Mouse (Mus musculus): ENCODE measurements at regions not wholly inside any gene's neighbourhood (a gene's known extent, or its start where the extent isn't known, plus 50 kb on each side); places are given as distances from the start of the nearest gene placed in this dataset.
A peak's percentile ranks its signal among the peaks of the same experiment; 100 is the strongest.
"Not testable (repeated sequence)": the region's sequence is repeated elsewhere in the genome, so short reads cannot be mapped to it uniquely, and the experiment has no call there.

DNA sequence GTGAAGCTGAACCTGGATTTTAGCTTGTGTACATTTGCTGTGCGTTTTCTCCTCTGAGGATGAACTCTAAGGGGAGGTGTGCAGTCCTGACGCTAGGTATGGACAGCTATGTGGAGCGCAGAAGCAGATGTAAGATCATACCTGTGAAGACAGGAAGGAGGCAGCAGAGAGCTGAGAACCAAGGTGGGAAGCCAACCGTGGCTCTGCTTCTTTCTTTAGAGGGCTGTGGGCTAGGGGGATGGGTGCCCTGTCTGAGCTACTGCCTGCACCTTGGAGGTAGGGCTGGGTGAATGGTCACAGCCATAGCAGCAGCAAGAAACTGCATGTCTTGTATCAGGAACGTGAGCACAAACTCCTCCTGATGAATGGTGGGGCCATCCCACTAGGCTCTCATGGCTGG lies 316.6 kb downstream of the Eipr1 start:
- Histone ChIP-seq H3K27ac (ENCODE audit: low read length) (no peak overlapping the region), H3K27me3 (replicated peaks; ENCODE audit: control insufficient read depth, insufficient read depth, low read length) (no peaks in the 10 kb centered on the region), H3K9me3 (ENCODE audit: control insufficient read depth, low read length) (no peaks in the 10 kb centered on the region), H3K36me3 (ENCODE audit: control insufficient read depth, insufficient read depth, low read length) (no peaks in the 10 kb centered on the region), H3K4me3 (ENCODE audit: low read length) (no peak overlapping the region), H3K4me1 (ENCODE audit: control insufficient read depth, insufficient read depth, low read length) (no peaks in the 10 kb centered on the region), H3K9ac (ENCODE audit: low read depth, low read length) (no peak overlapping the region), H3K4me2 (ENCODE audit: low read depth, low read length) (no peak overlapping the region)
- 31% methylated on average over 5 of the region's 5 CpGs for WGBS
- no peak for ATAC-seq

DNA sequence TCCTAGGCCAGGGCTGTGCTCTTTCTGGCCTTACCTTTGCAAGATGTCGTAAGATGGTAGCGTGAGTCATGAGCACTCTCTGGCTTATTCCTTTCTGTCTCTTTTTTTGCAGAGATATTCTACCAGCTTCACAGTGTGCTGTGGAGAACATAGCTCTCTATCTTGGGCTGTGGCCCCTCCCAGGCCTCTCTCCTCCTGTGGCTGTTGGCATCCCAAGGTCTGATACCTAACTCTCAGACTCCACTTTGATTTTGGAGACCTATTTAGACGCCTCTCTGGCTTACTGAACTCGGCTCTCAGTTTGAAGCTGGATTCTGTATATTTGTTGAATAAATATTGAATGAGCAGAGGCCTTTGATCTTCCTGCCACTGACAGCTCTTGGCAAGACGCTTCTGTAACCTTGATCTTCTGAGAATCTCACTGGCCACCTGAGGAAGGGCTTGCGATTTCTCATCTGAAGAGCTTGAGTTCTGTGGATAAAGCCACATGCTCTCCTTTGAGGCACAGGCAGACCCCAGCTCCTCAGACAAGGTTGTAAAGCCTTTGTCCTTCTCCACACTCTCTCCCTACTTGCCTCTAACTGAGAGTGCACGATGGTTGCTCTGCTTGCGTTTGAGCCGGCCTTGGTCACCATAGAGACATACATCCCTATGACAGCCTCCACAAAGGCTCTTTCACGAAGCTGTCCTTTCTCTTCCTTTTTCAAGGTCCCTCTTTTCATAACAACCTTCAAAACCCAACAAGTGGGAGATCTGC lies 323.7 kb downstream of the Eipr1 start:
- WGBS = 57% methylated on average over 10 of the region's 10 CpGs
- Histone ChIP-seq H3K27me3 (replicated peaks; ENCODE audit: control insufficient read depth, insufficient read depth, low read length) (no peaks in the 10 kb centered on the region), H3K36me3 (ENCODE audit: control insufficient read depth, insufficient read depth, low read length) (no peaks in the 10 kb centered on the region), H3K9me3 (ENCODE audit: control insufficient read depth, low read length) (no peaks in the 10 kb centered on the region), H3K9ac (ENCODE audit: low read depth, low read length) (no peak overlapping the region), H3K27ac (ENCODE audit: low read length) (no peak overlapping the region), H3K4me2 (ENCODE audit: low read depth, low read length) (no peak overlapping the region), H3K4me1 (ENCODE audit: control insufficient read depth, insufficient read depth, low read length) (no peaks in the 10 kb centered on the region), H3K4me3 (ENCODE audit: low read length) (no peak overlapping the region)
- ATAC-seq = no peak

DNA sequence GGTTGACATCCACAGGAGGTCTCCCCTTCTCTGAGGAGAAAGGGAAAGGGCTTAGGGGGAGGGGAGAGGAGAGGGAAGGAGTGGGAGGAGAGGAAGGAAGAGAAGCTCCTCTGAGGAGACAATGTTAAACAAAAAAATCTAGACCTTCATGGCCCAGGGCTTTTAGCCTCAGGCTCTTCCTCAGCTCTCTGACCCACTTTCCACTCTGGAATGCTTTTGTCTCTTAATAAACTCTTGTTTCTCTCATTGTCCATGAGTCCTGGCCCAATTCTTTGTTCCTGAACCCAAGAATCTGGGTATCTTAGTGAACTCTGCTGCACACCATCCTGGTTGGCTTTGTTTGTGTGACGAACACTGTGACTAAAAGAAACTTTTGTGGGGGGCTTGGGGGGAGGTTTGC lies 325.0 kb downstream of the Eipr1 start:
- no peaks in the 10 kb centered on the region for H3K4me1 ChIP-seq (ENCODE audit: control insufficient read depth, insufficient read depth, low read length)
- H3K9me3 ChIP-seq (ENCODE audit: control insufficient read depth, low read length) = no peaks in the 10 kb centered on the region
- WGBS = 75% methylated on average over 1 of the region's 1 CpGs
- H3K4me3 ChIP-seq (ENCODE audit: low read length) = no peak overlapping the region
- no peaks in the 10 kb centered on the region for H3K27me3 ChIP-seq (replicated peaks; ENCODE audit: control insufficient read depth, insufficient read depth, low read length)
- H3K36me3 ChIP-seq (ENCODE audit: control insufficient read depth, insufficient read depth, low read length) = no peaks in the 10 kb centered on the region
- H3K9ac ChIP-seq (ENCODE audit: low read depth, low read length) = no peak overlapping the region
- no peak for ATAC-seq
- no peak overlapping the region for H3K27ac ChIP-seq (ENCODE audit: low read length)
- H3K4me2 ChIP-seq (ENCODE audit: low read depth, low read length) = no peak overlapping the region

GRCm38 (mm10) chr12:29079011-29079410 lies 327.4 kb downstream of the Eipr1 start:
- Histone ChIP-seq H3K36me3 (ENCODE audit: control insufficient read depth, insufficient read depth, low read length) (no peaks in the 10 kb centered on the region), H3K4me1 (ENCODE audit: control insufficient read depth, insufficient read depth, low read length) (no peaks in the 10 kb centered on the region), H3K9me3 (ENCODE audit: control insufficient read depth, low read length) (no peaks in the 10 kb centered on the region), H3K9ac (ENCODE audit: low read depth, low read length) (no peak overlapping the region), H3K27me3 (replicated peaks; ENCODE audit: control insufficient read depth, insufficient read depth, low read length) (no peaks in the 10 kb centered on the region), H3K4me3 (ENCODE audit: low read length) (no peak overlapping the region), H3K4me2 (ENCODE audit: low read depth, low read length) (no peak overlapping the region), H3K27ac (ENCODE audit: low read length) (no peak overlapping the region)
- ATAC-seq = no peak
- WGBS = 82% methylated on average over 1 of the region's 1 CpGs

GRCm38 (mm10) chr12:29083426-29084221 lies 332.0 kb downstream of the Eipr1 start:
- Histone ChIP-seq H3K9me3 (ENCODE audit: control insufficient read depth, low read length) (no peaks in the 10 kb centered on the region), H3K4me1 (ENCODE audit: control insufficient read depth, insufficient read depth, low read length) (no peaks in the 10 kb centered on the region), H3K4me3 (ENCODE audit: low read length) (no peak overlapping the region), H3K27ac (ENCODE audit: low read length) (no peak overlapping the region), H3K36me3 (ENCODE audit: control insufficient read depth, insufficient read depth, low read length) (no peaks in the 10 kb centered on the region), H3K4me2 (ENCODE audit: low read depth, low read length) (no peak overlapping the region), H3K27me3 (replicated peaks; ENCODE audit: control insufficient read depth, insufficient read depth, low read length) (no peaks in the 10 kb centered on the region), H3K9ac (ENCODE audit: low read depth, low read length) (no peak overlapping the region; the same call in 1 of the 2 replicates)
- ATAC-seq = no peak
- WGBS = 59% methylated on average over 13 of the region's 13 CpGs

- not testable (repeated sequence) for H3K4me3 ChIP-seq (ENCODE audit: low read length); ATAC-seq; H3K9ac ChIP-seq (ENCODE audit: low read depth, low read length); H3K27ac ChIP-seq (ENCODE audit: low read length); H3K4me1 ChIP-seq (ENCODE audit: control insufficient read depth, insufficient read depth, low read length); H3K9me3 ChIP-seq (ENCODE audit: control insufficient read depth, low read length); H3K4me2 ChIP-seq (ENCODE audit: low read depth, low read length); H3K27me3 ChIP-seq (replicated peaks; ENCODE audit: control insufficient read depth, insufficient read depth, low read length); H3K36me3 ChIP-seq (ENCODE audit: control insufficient read depth, insufficient read depth, low read length)
- 64% methylated on average over 2 of the region's 2 CpGs for WGBS
Observed at GRCm38 (mm10) chr12:29087245-29087644, 335.6 kb downstream of the Eipr1 start.

- H3K4me3 ChIP-seq (ENCODE audit: low read length) = no peak overlapping the region
- H3K4me1 ChIP-seq (ENCODE audit: control insufficient read depth, insufficient read depth, low read length) = no peaks in the 10 kb centered on the region
- H3K9me3 ChIP-seq (ENCODE audit: control insufficient read depth, low read length) = no peaks in the 10 kb centered on the region
- no peak overlapping the region for H3K4me2 ChIP-seq (ENCODE audit: low read depth, low read length)
- H3K27me3 ChIP-seq (replicated peaks; ENCODE audit: control insufficient read depth, insufficient read depth, low read length) = no peaks in the 10 kb centered on the region
- WGBS = 69% methylated on average over 3 of the region's 3 CpGs
- no peak overlapping the region for H3K9ac ChIP-seq (ENCODE audit: low read depth, low read length)
- ATAC-seq = no peak
- no peaks in the 10 kb centered on the region for H3K36me3 ChIP-seq (ENCODE audit: control insufficient read depth, insufficient read depth, low read length)
- no peak overlapping the region for H3K27ac ChIP-seq (ENCODE audit: low read length)
Observed at GRCm38 (mm10) chr12:29089634-29090033, 338.0 kb downstream of the Eipr1 start.

DNA sequence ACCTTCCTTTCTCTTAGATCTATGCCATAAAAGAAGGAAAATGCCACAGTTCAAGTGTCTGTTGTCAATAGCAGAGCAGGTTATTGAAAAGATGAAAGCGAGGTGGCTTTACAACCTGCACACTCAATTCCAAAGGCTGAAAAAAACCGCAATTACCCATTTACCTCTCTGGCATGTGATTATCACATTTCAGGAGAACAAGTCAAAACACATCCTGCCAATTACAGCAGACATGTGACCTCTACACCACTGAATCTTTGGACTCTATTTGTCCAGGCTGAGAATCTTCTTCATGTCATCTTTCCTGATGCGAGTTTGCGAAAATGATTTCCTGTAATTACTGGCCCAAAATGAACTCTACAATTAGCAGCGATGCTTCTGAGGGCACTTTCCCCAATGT lies 338.8 kb downstream of the Eipr1 start:
- WGBS = 75% methylated on average over 5 of the region's 5 CpGs
- Histone ChIP-seq H3K27me3 (replicated peaks; ENCODE audit: control insufficient read depth, insufficient read depth, low read length) (no peaks in the 10 kb centered on the region), H3K4me3 (ENCODE audit: low read length) (no peak overlapping the region), H3K9ac (ENCODE audit: low read depth, low read length) (no peak overlapping the region), H3K4me1 (ENCODE audit: control insufficient read depth, insufficient read depth, low read length) (no peaks in the 10 kb centered on the region), H3K4me2 (ENCODE audit: low read depth, low read length) (no peak overlapping the region), H3K9me3 (ENCODE audit: control insufficient read depth, low read length) (no peaks in the 10 kb centered on the region), H3K36me3 (ENCODE audit: control insufficient read depth, insufficient read depth, low read length) (no peaks in the 10 kb centered on the region), H3K27ac (ENCODE audit: low read length) (no peak overlapping the region)
- no peak for ATAC-seq

GRCm38 (mm10) chr12:29095406-29096032 lies 343.9 kb downstream of the Eipr1 start:
- H3K36me3 ChIP-seq (ENCODE audit: control insufficient read depth, insufficient read depth, low read length) = no peaks in the 10 kb centered on the region
- peaks cover 10% of the 10 kb centered on the region; the same call in 1 of the 2 replicates for H3K4me1 ChIP-seq (ENCODE audit: control insufficient read depth, insufficient read depth, low read length)
- H3K9me3 ChIP-seq (ENCODE audit: control insufficient read depth, low read length) = no peaks in the 10 kb centered on the region
- H3K27me3 ChIP-seq (replicated peaks; ENCODE audit: control insufficient read depth, insufficient read depth, low read length) = no peaks in the 10 kb centered on the region
- no peak overlapping the region for H3K4me3 ChIP-seq (ENCODE audit: low read length)
- H3K9ac ChIP-seq (ENCODE audit: low read depth, low read length) = no peak overlapping the region
- 55% methylated on average over 1 of the region's 1 CpGs for WGBS
- ATAC-seq = no peak
- H3K4me2 ChIP-seq (ENCODE audit: low read depth, low read length) = no peak overlapping the region
- peak overlapping the region; percentile 15; the same call in 1 of the 2 replicates for H3K27ac ChIP-seq (ENCODE audit: low read length)
